Mouse (Mus musculus) hindbrain, embryonic 12.5 days (tissue): Measurements from ENCODE around the gene Cfb. TPM values are rescaled to one million over a fixed set of nuclear protein-coding genes. Genes with fewer than 3 reads are reported as not detected.
A peak's percentile ranks its signal among the peaks of the same experiment; 100 is the strongest.
"Not testable (repeated sequence)": the region's sequence is repeated elsewhere in the genome, so short reads cannot be mapped to it uniquely, and the experiment has no call there.

Source experiments
- ATAC-seq: fragments of 200-750 bp; cut with Nextera tagmentation; 2 replicates; pipeline ENCODE4 v1.8.0; 2017; ENCODE audit warnings: moderate TSS enrichment; ENCODE audit not compliant: low FRiP score
- H3K27ac ChIP-seq: fragments of 300-500 bp; sonication (generic); 2 replicates; pipeline ENCODE4 v1.5.1; 2016; ENCODE audit warnings: mild to moderate bottlenecking
- H3K27me3 ChIP-seq: fragments of 300-500 bp; sonication (generic); 2 replicates; pipeline ENCODE4 v1.6.1; 2016; ENCODE audit warnings: mild to moderate bottlenecking
- H3K36me3 ChIP-seq: fragments of 300-500 bp; sonication (generic); 2 replicates; pipeline ENCODE4 v1.6.1; 2016; ENCODE audit warnings: mild to moderate bottlenecking
- H3K4me1 ChIP-seq: fragments of 300-500 bp; sonication (generic); 2 replicates; pipeline ENCODE4 v1.6.1; 2016
- H3K4me2 ChIP-seq: fragments of 300-500 bp; sonication (generic); replicated peaks from 2 replicates; pipeline ENCODE4 v1.6.1; 2016; ENCODE audit warnings: mild to moderate bottlenecking
- H3K4me3 ChIP-seq: fragments of 300-500 bp; sonication (generic); 2 replicates; pipeline ENCODE4 v1.5.1; 2016; ENCODE audit warnings: mild to moderate bottlenecking
- H3K9ac ChIP-seq: fragments of 300-500 bp; sonication (generic); 2 replicates; pipeline ENCODE4 v1.6.1; 2016; ENCODE audit warnings: mild to moderate bottlenecking, moderate library complexity
- H3K9me3 ChIP-seq: fragments of 300-500 bp; sonication (generic); replicated peaks from 2 replicates; pipeline ENCODE4 v1.6.1; 2016; ENCODE audit warnings: mild to moderate bottlenecking
- WGBS: fragments of 180-500 bp; shearing (Covaris S2); methylation state at CpG from one replicate; pipeline ENCODE4 v1.1.7; 2016; 5-methylcytosine and 5-hydroxymethylcytosine counted together
- polyA plus RNA-seq: library from polyadenylated mRNA; unstranded; fragments of >200 nt; fragmentation: Nextera tagmentation; extraction: Ambion mirVana; gene quantifications from 2 replicates; pipeline ENCODE4 v1.2.1, GENCODE M21; 2016

Gene Cfb
- 2.2 TPM in 2 replicates for polyA plus RNA-seq

DNA sequence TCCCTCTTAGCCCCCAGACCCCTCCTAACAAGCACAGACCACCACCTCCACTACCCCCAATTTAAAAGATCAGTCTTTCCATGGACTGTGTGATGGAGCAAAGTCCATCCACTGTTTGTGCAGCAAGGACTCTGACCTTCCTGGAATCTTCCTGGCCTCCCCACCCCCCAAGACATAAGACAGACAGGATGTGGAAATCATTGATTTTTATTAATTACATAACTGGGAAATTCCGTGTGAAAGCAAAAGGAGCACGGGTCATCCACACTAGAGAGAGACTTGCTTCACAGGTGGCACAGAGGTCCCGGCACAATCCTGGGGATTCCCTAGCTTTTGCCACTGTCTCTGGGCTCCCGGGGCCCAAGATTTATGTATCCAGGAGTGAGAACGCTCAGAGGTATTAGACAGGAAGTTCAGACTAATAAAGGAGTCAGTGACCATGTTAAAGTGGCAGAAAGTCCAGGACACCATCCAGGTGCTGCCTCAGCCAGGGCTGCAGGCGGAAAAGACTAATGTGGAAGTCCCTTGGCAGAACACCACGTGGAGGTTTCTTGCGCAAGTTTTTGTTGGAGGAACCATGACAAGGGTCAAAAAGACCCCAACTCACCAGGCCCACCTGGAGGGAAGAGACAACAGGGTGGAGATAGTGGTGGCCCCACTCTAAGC is at the start of gene Cfb:
TSS of gene Cfb (minus strand) at position 103 of the 666 bp plus-strand sequence.
- ATAC-seq, result no peak
- Histone ChIP-seq H3K4me2 (no peak within 1 kb of the TSS), H3K4me1 (no peaks in the 10 kb centered on the region), H3K27me3 (no peaks in the 10 kb centered on the region), H3K9me3 (no peaks in the 10 kb centered on the region), H3K4me3 (no peak within 1 kb of the TSS), H3K9ac (0 out of 2 replicates have a peak within 1 kb of the TSS, but pooled peaks have one; percentile 13), H3K27ac (no peak within 1 kb of the TSS), H3K36me3 (no peaks in the 10 kb centered on the region)
- WGBS, result 68% methylated on average over 8 of the region's 8 CpGs

DNA sequence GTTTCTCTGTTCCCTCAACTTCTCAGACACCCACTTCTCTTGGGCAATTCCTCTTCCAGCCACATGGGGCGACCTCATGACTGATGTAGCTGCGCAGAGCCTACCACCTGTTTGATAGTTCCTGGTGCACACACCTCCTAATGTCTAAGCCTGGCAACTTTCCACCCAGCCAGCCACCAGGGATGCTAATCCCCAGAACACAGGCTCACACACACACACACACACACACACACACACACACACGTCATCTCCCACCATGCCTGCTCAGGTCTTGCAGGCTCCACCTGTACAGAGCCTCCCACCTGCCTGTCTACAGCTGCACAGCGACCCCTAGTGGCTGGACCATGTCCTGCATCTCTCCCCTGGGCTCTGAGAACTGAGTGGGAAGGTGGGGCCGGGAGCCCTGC is 49.6 kb upstream of the Cfb start:
- H3K27me3 ChIP-seq, result no peaks in the 10 kb centered on the region
- H3K4me2 ChIP-seq, result no peak overlapping the region
- H3K36me3 ChIP-seq, result peaks cover 74% of the 10 kb centered on the region
- no peak overlapping the region for H3K4me3 ChIP-seq
- peak; percentile 23; the same call in 1 of the 2 replicates for ATAC-seq
- no peaks in the 10 kb centered on the region for H3K9me3 ChIP-seq
- H3K9ac ChIP-seq, result no peak overlapping the region
- peaks cover 2% of the 10 kb centered on the region; the same call in 1 of the 2 replicates for H3K4me1 ChIP-seq
- 48% methylated on average over 5 of the region's 5 CpGs for WGBS
- H3K27ac ChIP-seq, result no peak overlapping the region

DNA sequence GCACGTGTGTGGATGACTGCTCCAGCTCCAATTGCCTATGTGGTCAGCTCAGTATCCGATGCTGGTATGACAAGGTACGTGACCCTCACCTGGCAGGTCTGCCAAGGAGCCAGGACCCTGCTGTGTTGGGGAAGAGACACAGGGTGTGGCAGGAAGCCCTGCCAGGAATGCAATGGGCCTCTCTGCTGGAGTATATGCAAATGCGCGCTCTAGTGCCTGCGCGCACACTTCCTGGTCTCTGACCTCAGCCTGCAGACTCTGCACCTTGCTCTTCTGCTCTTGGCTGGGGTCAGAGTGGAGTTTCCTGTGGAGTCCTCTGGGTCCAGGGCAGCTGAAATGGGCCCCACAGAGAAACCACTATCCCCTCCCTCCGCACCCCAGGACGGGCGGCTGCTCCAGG is 48.7 kb upstream of the Cfb start:
- Histone ChIP-seq H3K9me3 (no peaks in the 10 kb centered on the region), H3K4me1 (peaks cover 2% of the 10 kb centered on the region; the same call in 1 of the 2 replicates), H3K27ac (no peak overlapping the region), H3K36me3 (peaks cover 84% of the 10 kb centered on the region), H3K4me3 (no peak overlapping the region), H3K9ac (no peak overlapping the region), H3K27me3 (no peaks in the 10 kb centered on the region), H3K4me2 (no peak overlapping the region)
- 84% methylated on average over 10 of the region's 10 CpGs for WGBS
- no peak for ATAC-seq

DNA sequence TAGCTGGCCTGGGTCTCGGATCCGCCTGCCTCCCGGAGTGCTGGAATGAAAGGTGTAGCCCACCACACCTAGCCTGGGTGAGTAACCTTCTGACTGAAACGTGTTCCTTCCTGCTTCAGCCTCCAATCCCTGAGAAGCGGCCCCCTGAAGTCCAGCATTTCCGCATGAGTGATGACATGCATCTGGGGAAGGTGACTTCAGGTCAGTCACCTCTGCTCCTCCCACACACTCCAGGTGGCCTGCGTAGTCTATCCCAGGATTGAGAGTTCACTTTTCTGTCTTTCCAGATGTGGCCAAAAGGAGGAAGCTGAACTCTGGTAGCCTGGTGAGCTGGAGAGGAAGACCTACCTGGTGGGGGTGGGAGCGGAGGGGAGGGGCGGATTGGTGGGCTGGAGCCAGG is 40.6 kb upstream of the Cfb start:
- Histone ChIP-seq H3K9ac (no peak overlapping the region), H3K36me3 (peaks cover 63% of the 10 kb centered on the region), H3K4me2 (no peak overlapping the region), H3K4me3 (no peak overlapping the region), H3K4me1 (peaks cover 14% of the 10 kb centered on the region), H3K27ac (no peak overlapping the region), H3K9me3 (no peaks in the 10 kb centered on the region), H3K27me3 (no peaks in the 10 kb centered on the region)
- WGBS, result 88% methylated on average over 9 of the region's 9 CpGs
- no peak for ATAC-seq

DNA sequence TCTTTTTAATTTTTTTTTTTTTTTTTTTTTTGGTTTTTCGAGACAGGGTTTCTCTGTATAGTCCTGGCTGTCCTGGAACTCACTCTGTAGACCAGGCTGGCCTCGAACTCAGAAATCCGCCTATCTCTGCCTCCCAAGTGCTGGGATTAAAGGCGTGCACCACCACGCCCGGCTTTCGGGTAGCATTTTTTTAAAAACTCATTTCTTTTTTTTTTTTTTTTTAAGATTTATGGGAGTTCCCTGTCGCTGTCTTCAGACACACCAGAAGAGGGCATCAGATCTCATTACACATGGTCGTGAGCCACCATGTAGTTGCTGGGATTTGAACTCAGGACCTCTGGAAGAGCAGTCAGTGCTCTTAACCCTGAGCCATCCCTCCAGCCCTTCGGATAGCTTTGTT is 39.6 kb upstream of the Cfb start:
- not testable (repeated sequence) for ATAC-seq, H3K27me3 ChIP-seq, H3K4me2 ChIP-seq, H3K9ac ChIP-seq, H3K4me3 ChIP-seq, H3K27ac ChIP-seq, H3K9me3 ChIP-seq
- Histone ChIP-seq H3K4me1 (peaks cover 24% of the 10 kb centered on the region), H3K36me3 (peaks cover 54% of the 10 kb centered on the region)
- 91% methylated on average over 9 of the region's 10 CpGs for WGBS

DNA sequence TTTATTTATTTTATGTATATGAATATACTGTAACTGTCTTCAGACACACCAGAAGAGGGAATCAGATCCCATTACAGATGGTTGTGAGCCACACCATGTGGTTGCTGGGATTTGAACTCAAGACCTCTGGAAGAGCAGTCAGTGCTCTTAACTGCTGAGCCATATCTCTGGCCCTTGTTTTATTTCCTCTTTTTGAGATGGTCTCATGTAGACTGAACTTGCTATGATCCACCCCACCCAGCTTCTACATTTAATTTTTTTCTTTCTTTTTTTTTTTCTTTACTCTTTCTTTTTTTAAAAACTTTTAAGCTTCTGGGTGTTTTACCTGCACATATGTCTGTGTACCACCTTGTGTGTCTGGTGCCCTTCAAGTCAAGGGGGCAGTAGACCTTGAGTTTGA is 38.5 kb upstream of the Cfb start:
- not testable (repeated sequence) for H3K4me3 ChIP-seq, H3K9me3 ChIP-seq, H3K27me3 ChIP-seq, H3K27ac ChIP-seq, H3K4me2 ChIP-seq, H3K9ac ChIP-seq, ATAC-seq
- Histone ChIP-seq H3K4me1 (peaks cover 35% of the 10 kb centered on the region), H3K36me3 (peaks cover 48% of the 10 kb centered on the region)

DNA sequence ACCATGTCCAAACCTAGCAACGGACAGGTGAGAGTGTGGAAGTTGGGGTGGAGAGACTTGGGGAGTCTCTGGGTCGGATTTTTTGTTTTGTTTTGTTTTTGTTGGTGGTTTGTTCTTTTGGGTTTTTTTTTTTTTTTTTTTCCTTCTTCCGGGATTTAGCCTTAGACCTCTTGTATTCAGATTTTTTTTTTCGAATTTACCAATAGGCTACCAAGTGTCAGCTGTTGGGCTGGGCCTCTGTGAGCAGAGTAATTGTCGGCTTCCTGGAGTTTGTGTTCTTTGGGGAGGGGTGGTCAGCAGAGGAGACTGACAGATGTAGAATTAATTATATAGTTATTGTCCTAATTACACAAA is 37.5 kb upstream of the Cfb start:
- Histone ChIP-seq H3K4me3 (peak overlapping the region; percentile 100), H3K9me3 (no peaks in the 10 kb centered on the region), H3K27ac (peak overlapping the region; percentile 98), H3K27me3 (no peaks in the 10 kb centered on the region), H3K36me3 (peaks cover 38% of the 10 kb centered on the region), H3K9ac (peak overlapping the region; percentile 100), H3K4me1 (peaks cover 43% of the 10 kb centered on the region), H3K4me2 (peak overlapping the region; percentile 98)
- 2% methylated on average over 5 of the region's 5 CpGs for whole genome bisulfite sequencing
- no peak for ATAC-seq

DNA sequence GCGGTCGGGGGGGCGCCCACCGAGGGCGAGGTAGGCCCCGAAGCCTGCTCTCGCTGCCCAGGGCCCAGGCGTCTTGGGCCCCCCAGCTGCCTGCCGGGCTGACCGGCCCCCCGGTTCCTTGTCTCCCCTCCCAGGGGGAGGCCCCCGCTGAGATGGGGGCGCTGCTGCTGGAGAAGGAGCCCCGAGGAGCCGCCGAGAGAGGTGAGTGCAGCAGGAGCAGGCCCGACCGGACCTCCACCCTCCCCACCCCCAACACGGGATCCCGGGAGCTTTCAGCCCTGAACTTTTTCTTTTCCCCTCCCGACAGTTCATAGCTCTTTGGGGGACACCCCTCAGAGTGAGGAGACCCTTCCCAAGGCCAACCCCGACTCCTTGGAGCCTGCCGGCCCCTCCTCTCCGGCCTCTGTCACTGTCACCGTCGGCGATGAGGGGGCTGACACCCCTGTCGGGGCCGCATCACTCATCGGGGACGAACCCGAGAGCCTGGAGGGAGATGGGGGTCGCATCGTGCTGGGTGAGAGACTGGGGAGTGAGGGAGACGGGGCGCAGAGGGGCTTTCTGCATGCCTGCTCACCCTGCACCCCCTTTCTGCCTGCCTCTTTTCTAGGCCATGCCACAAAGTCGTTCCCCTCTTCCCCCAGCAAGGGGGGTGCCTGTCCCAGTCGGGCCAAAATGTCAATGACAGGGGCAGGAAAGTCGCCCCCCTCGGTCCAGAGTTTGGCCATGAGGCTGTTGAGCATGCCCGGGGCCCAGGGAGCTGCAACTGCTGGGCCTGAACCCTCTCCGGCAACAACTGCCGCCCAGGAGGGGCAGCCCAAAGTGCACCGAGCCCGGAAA is 37.0 kb upstream of the Cfb start:
- H3K27me3 ChIP-seq, result no peaks in the 10 kb centered on the region
- H3K4me2 ChIP-seq, result peak overlapping the region; percentile 98
- peak overlapping the region; percentile 100 for H3K4me3 ChIP-seq
- WGBS, result under 1% methylated on average over 30 of the region's 45 CpGs
- peak overlapping the region; percentile 100 for H3K9ac ChIP-seq
- no peaks in the 10 kb centered on the region for H3K9me3 ChIP-seq
- peak; percentile 8; the same call in 1 of the 2 replicates for ATAC-seq
- peaks cover 32% of the 10 kb centered on the region for H3K36me3 ChIP-seq
- H3K27ac ChIP-seq, result peak overlapping the region; percentile 98
- H3K4me1 ChIP-seq, result peaks cover 43% of the 10 kb centered on the region

DNA sequence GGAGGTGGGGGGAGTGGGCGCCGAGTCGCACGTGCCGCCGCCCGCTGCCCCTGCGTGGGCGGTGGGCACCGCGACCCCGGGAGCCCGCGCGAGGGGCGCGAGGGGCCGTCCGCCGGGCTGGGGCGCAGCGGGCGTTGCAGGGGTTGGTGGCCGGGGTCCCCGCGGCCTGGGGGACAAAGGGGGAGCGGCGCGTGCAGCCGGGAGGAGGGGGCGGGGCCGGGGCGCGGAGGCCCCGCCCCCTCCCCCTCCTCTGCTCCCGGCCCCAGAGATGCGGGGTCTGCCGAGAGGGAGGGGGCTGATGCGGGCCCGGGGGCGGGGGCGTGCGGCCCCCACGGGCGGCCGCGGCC is 36.4 kb upstream of the Cfb start:
- H3K27ac ChIP-seq, result peak overlapping the region; percentile 98
- H3K4me3 ChIP-seq, result peak overlapping the region; percentile 100
- H3K4me1 ChIP-seq, result peaks cover 44% of the 10 kb centered on the region
- H3K36me3 ChIP-seq, result peaks cover 27% of the 10 kb centered on the region
- ATAC-seq, result 0 out of 2 replicates have a peak, but pooled peaks have one; percentile 6
- H3K27me3 ChIP-seq, result no peaks in the 10 kb centered on the region
- peak overlapping the region; percentile 98 for H3K4me2 ChIP-seq
- 0% methylated on average over 8 of the region's 47 CpGs for WGBS
- H3K9ac ChIP-seq, result peak overlapping the region; percentile 100
- H3K9me3 ChIP-seq, result no peaks in the 10 kb centered on the region

DNA sequence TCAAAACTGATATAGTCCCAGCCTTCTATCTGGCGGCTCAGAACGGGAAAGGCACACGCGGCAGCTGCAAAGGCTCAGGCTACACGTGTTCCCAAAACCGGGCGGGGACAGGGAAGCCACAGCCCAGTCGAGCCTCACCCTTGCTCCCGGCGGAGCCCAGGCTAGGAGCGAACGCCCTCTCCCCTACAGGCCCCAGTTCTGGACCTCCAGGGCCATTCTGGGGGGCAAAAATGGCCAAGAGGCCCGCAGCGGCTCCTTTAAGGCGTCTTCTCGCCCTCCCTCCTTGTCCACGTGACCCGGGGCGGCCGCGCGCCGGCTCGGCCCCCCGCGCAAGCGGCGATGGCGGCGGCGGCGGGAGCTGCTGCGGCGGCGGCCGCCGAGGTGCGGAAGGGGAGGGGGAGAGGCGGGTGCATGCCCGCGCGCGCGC is 35.9 kb upstream of the Cfb start, which contains the start of the genes C2 and Ehmt2:
TSS of gene C2 (minus strand) at position 106 of the 427 bp plus-strand sequence.
TSS of gene Ehmt2 (plus strand) at position 310 of the 427 bp plus-strand sequence.
- Histone ChIP-seq H3K27me3 (no peaks in the 10 kb centered on the region), H3K9ac (peak within 1 kb of the TSS; percentile 100), H3K9me3 (no peaks in the 10 kb centered on the region), H3K4me1 (peaks cover 48% of the 10 kb centered on the region), H3K36me3 (peaks cover 21% of the 10 kb centered on the region), H3K4me3 (peak within 1 kb of the TSS; percentile 100), H3K27ac (peak within 1 kb of the TSS; percentile 98), H3K4me2 (peak within 1 kb of the TSS; percentile 98)
- peak; percentile 15; the same call in 1 of the 2 replicates for ATAC-seq
- WGBS, result 0% methylated on average over 23 of the region's 44 CpGs

DNA sequence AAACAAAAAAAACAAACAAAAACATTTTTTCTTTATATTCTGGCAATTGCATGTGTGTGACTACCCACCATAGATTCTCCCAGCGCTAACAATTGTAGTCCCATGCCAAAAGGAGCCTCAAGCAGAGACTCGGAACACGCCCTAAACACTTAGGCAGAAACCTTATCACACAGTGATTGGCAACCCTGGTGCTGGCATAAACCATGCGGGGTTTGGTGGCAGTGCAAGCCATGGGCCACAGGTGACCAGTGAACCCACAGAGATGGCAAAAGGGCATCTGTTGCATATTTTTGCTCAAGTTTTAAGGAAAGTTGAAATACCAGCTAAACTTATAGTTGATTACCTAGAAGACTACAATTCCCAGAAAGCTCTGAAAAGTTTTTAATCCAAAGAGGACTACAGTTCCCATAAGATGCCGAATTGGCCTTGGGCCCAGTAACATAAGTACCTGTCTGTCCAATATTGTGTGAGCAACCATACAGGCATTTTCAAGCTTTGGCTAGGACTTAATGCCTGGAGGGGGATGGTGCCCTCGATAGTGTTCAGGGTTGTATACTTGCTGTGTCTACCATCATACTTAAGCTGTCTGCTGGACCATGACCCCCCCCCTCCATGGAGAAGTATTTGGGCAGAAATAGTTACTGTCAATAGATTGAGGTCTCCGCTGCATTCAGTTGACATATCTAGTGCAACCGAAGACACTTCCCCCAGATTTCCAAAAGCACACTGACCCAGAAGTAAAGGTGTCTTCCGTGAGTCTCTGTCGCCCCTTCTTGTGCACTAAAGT is 35.2 kb upstream of the Cfb start:
- Histone ChIP-seq H3K4me3 (peak overlapping the region; percentile 100), H3K27ac (peak overlapping the region; percentile 98), H3K9ac (peak overlapping the region; percentile 100), H3K27me3 (no peaks in the 10 kb centered on the region), H3K36me3 (peaks cover 15% of the 10 kb centered on the region), H3K4me1 (peaks cover 48% of the 10 kb centered on the region), H3K9me3 (no peaks in the 10 kb centered on the region), H3K4me2 (peak overlapping the region; percentile 98)
- WGBS, result 25% methylated on average over 10 of the region's 10 CpGs
- no peak for ATAC-seq

DNA sequence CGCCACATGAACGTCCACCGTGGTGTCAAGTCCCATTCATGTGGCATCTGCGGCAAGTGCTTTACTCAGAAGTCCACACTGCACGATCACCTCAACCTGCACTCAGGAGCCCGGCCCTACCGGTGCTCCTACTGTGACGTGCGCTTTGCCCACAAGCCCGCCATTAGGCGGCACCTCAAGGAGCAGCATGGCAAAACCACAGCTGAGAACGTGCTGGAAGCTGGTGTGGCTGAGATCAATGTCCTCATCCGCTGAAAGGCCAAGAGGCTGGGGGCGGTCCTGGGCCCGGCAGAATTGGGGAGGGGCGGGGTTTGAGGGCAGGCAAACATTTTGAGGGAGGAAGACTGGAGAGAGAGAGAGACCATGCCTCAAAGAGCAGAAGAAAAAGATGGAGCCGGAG is 34.0 kb upstream of the Cfb start:
- Histone ChIP-seq H3K4me1 (peaks cover 48% of the 10 kb centered on the region), H3K36me3 (peaks cover 7% of the 10 kb centered on the region), H3K9me3 (no peaks in the 10 kb centered on the region), H3K27ac (no peak overlapping the region), H3K4me2 (peak overlapping the region; percentile 98), H3K27me3 (no peaks in the 10 kb centered on the region), H3K9ac (peak overlapping the region; percentile 19; the same call in 1 of the 2 replicates), H3K4me3 (peak overlapping the region; percentile 76)
- 88% methylated on average over 17 of the region's 17 CpGs for WGBS
- no peak for ATAC-seq
